8 mouse cellular contexts compared by ENCODE assay signal in the genomic region with DNA sequence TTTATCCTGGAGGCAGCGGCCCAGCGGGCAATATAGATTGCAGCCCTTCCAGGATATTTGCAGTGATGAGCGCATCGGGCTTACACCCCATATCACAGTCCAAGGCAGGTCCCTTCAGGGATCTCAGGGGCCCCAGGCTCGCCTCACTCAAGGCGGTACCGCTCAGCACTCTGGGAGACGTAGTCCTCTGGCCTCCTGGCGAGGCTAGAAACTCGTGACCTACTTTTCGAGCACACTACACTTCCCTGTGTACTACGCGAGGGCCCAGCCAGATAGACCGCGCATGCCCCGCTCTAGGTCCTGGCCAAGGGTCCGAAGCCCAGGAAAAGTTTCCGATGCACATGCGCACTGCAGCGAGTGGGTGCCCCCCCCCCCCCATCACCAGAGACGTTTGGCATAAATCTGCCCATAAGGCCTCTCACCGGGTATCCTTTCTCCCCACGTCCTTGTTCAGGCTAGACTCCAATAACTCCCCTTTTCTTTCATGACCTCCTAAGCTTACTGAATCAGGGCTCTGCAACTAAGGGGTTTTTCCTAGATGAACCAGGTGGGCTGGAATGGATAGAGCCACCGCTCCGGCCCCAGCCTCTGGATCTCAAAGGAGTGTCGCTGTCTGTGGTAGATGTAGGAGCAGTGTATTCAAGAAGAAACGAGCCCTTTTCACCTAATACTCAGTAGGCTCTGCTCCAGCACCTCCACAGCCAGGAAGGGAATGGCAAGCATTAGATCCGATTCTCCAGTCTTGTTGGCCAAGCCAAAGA. TPM values are rescaled to one million over a fixed set of nuclear protein-coding genes. Genes with fewer than 3 reads are reported as not detected.
DNase-seq lines count a peak whose midpoint lies in the region; ATAC-seq lines count a peak whose summit lies in the region.

No protein-coding gene starts in this region.

- peak overlapping the region; percentile 85 for H3K9ac ChIP-seq in heart, embryonic 12.5 days
- H3K9ac ChIP-seq in kidney, embryonic 16.5 days (replicated peaks; ENCODE audit: low read length): peak overlapping the region; percentile 99
- peak overlapping the region; percentile 86 for H3K9ac ChIP-seq in liver, embryonic 13.5 days
- peak overlapping the region; percentile 97 for H3K9ac ChIP-seq in stomach, embryonic 15.5 days

- peaks cover 61% of the 10 kb centered on the region for H3K4me1 ChIP-seq in erythroblast, embryonic 14.5 days (ENCODE audit: control insufficient read depth)
- H3K4me1 ChIP-seq in heart, embryonic 12.5 days (replicated peaks): peaks cover 16% of the 10 kb centered on the region
- peaks cover 27% of the 10 kb centered on the region for H3K4me1 ChIP-seq in kidney, embryonic 16.5 days (ENCODE audit: insufficient read depth, low read length)
- H3K4me1 ChIP-seq in liver, embryonic 13.5 days (replicated peaks): peaks cover 60% of the 10 kb centered on the region
- peaks cover 2% of the 10 kb centered on the region; the same call in 1 of the 2 replicates for H3K4me1 ChIP-seq in stomach, embryonic 15.5 days

- H3K36me3 ChIP-seq in erythroblast, embryonic 14.5 days (ENCODE audit: control insufficient read depth): peaks cover 33% of the 10 kb centered on the region
- peaks cover 25% of the 10 kb centered on the region for H3K36me3 ChIP-seq in heart, embryonic 12.5 days
- H3K36me3 ChIP-seq in kidney, embryonic 16.5 days (ENCODE audit: insufficient read depth, low read length): peaks cover 25% of the 10 kb centered on the region
- H3K36me3 ChIP-seq in liver, embryonic 13.5 days: peaks cover 27% of the 10 kb centered on the region
- H3K36me3 ChIP-seq in stomach, embryonic 15.5 days: peaks cover 10% of the 10 kb centered on the region; the same call in 1 of the 2 replicates

- ATAC-seq in heart, embryonic 12.5 days (ENCODE audit: insufficient number of reproducible peaks, low FRiP score): peak; percentile 90
- ATAC-seq in kidney, embryonic 16.5 days (ENCODE audit: low FRiP score, low TSS enrichment): peak; percentile 90
- peak; percentile 91 for ATAC-seq in liver, embryonic 13.5 days (ENCODE audit: low read depth)
- peak; percentile 88 for ATAC-seq in stomach, embryonic 15.5 days (ENCODE audit: insufficient read depth, low FRiP score, low read depth)

- peak overlapping the region; percentile 97 for H3K4me3 ChIP-seq in erythroblast, embryonic 14.5 days (replicated peaks)
- H3K4me3 ChIP-seq in heart, embryonic 12.5 days: peak overlapping the region; percentile 68
- peak overlapping the region; percentile 99 for H3K4me3 ChIP-seq in kidney, embryonic 16.5 days (ENCODE audit: low read length)
- H3K4me3 ChIP-seq in liver, embryonic 13.5 days (replicated peaks): peak overlapping the region; percentile 85
- H3K4me3 ChIP-seq in stomach, embryonic 15.5 days (replicated peaks): peak overlapping the region; percentile 93

- H3K9me3 ChIP-seq in erythroblast, embryonic 14.5 days (ENCODE audit: control insufficient read depth, low read length): no peaks in the 10 kb centered on the region
- H3K9me3 ChIP-seq in heart, embryonic 12.5 days (replicated peaks): no peaks in the 10 kb centered on the region
- no peaks in the 10 kb centered on the region for H3K9me3 ChIP-seq in kidney, embryonic 16.5 days (ENCODE audit: low read length)
- no peaks in the 10 kb centered on the region for H3K9me3 ChIP-seq in liver, embryonic 13.5 days (replicated peaks)
- no peaks in the 10 kb centered on the region for H3K9me3 ChIP-seq in stomach, embryonic 15.5 days

- peak overlapping the region; percentile 95 for H3K27ac ChIP-seq in heart, embryonic 12.5 days (ENCODE audit: poor library complexity, severe bottlenecking)
- H3K27ac ChIP-seq in kidney, embryonic 16.5 days (ENCODE audit: low read length): peak overlapping the region; percentile 99
- H3K27ac ChIP-seq in liver, embryonic 13.5 days: peak overlapping the region; percentile 95
- peak overlapping the region; percentile 98 for H3K27ac ChIP-seq in stomach, embryonic 15.5 days

- DNase-seq in CD8-positive naive resting alpha-beta T cell, adult 2 months (ENCODE audit: low read depth in 2 of 2, low spot score in 2 of 2): peak; percentile 54 to 61
- peak; percentile 84 for DNase-seq in brain, embryonic 18.5 days (ENCODE audit: low read depth, low spot score)
- DNase-seq in liver, embryonic 13.5 days: peak; percentile 88
- DNase-seq in neural tube, embryonic 10.5 days (ENCODE audit: extremely low spot score, low spot score): peak; percentile 83

- H3K4me2 ChIP-seq in heart, embryonic 12.5 days: peak overlapping the region; percentile 97
- peak overlapping the region; percentile 89 for H3K4me2 ChIP-seq in kidney, embryonic 16.5 days (replicated peaks; ENCODE audit: low read depth, low read length)
- H3K4me2 ChIP-seq in liver, embryonic 13.5 days: peak overlapping the region; percentile 92
- peak overlapping the region; percentile 92 for H3K4me2 ChIP-seq in stomach, embryonic 15.5 days

- H3K27me3 ChIP-seq in erythroblast, embryonic 14.5 days (ENCODE audit: control insufficient read depth): peaks cover 7% of the 10 kb centered on the region
- H3K27me3 ChIP-seq in heart, embryonic 12.5 days (replicated peaks): no peaks in the 10 kb centered on the region
- H3K27me3 ChIP-seq in kidney, embryonic 16.5 days (ENCODE audit: insufficient read depth, low read length): no peaks in the 10 kb centered on the region
- no peaks in the 10 kb centered on the region for H3K27me3 ChIP-seq in liver, embryonic 13.5 days
- no peaks in the 10 kb centered on the region for H3K27me3 ChIP-seq in stomach, embryonic 15.5 days (replicated peaks)

- under 1% methylated on average over 28 of the region's 28 CpGs for WGBS in heart, embryonic 12.5 days
- under 1% methylated on average over 28 of the region's 28 CpGs for WGBS in kidney, embryonic 16.5 days
- WGBS in liver, embryonic 13.5 days (ENCODE audit: insufficient replicate concordance): 1% methylated on average over 28 of the region's 28 CpGs
- WGBS in stomach, embryonic 15.5 days: 0% methylated on average over 28 of the region's 28 CpGs

RNA-seq across cellular contexts. Expression of gene Tob2, which starts 2.4 kb away (rescaled TPM):
- polyA plus RNA-seq in erythroblast, embryonic 14.5 days (2012): 1.7 and 2.3 TPM in 2 replicates
- 14.6 and 14.7 TPM in 2 replicates for polyA plus RNA-seq in heart, embryonic 12.5 days (2016; fragmentation: Nextera tagmentation; extraction: Ambion mirVana)
- 29.6 and 32.6 TPM in 2 replicates for polyA plus RNA-seq in kidney, embryonic 16.5 days (2015; fragmentation: Nextera tagmentation; extraction: Ambion mirVana)
- polyA plus RNA-seq in liver, embryonic 13.5 days (2015; fragmentation: Nextera tagmentation; extraction: Ambion mirVana): 9.0 and 11.9 TPM in 2 replicates
- polyA plus RNA-seq in stomach, embryonic 15.5 days (2015; fragmentation: Nextera tagmentation; extraction: Ambion mirVana): 26.6 and 27.9 TPM in 2 replicates

RNA-seq across cellular contexts. Expression of gene Phf5a, which starts 15.5 kb away (rescaled TPM):
- polyA plus RNA-seq in erythroblast, embryonic 14.5 days (2012): 1.9 and 3.0 TPM in 2 replicates
- 88.9 and 89.3 TPM in 2 replicates for polyA plus RNA-seq in heart, embryonic 12.5 days (2016; fragmentation: Nextera tagmentation; extraction: Ambion mirVana)
- polyA plus RNA-seq in kidney, embryonic 16.5 days (2015; fragmentation: Nextera tagmentation; extraction: Ambion mirVana): 167 and 172 TPM in 2 replicates
- 132 and 139 TPM in 2 replicates for polyA plus RNA-seq in liver, embryonic 13.5 days (2015; fragmentation: Nextera tagmentation; extraction: Ambion mirVana)
- polyA plus RNA-seq in stomach, embryonic 15.5 days (2015; fragmentation: Nextera tagmentation; extraction: Ambion mirVana): 128 and 134 TPM in 2 replicates

RNA-seq across cellular contexts. Expression of gene Aco2, which starts 15.9 kb away (rescaled TPM):
- 17.5 and 19.1 TPM in 2 replicates for polyA plus RNA-seq in erythroblast, embryonic 14.5 days (2012)
- 497 and 519 TPM in 2 replicates for polyA plus RNA-seq in heart, embryonic 12.5 days (2016; fragmentation: Nextera tagmentation; extraction: Ambion mirVana)
- polyA plus RNA-seq in kidney, embryonic 16.5 days (2015; fragmentation: Nextera tagmentation; extraction: Ambion mirVana): 281 and 293 TPM in 2 replicates
- polyA plus RNA-seq in liver, embryonic 13.5 days (2015; fragmentation: Nextera tagmentation; extraction: Ambion mirVana): 105 and 122 TPM in 2 replicates
- polyA plus RNA-seq in stomach, embryonic 15.5 days (2015; fragmentation: Nextera tagmentation; extraction: Ambion mirVana): 153 and 185 TPM in 2 replicates

RNA-seq across cellular contexts. Expression of gene Tef, which starts 54.0 kb away (rescaled TPM):
- polyA plus RNA-seq in erythroblast, embryonic 14.5 days (2012): 0.26 and 0.90 TPM in 2 replicates
- 26.0 and 27.8 TPM in 2 replicates for polyA plus RNA-seq in heart, embryonic 12.5 days (2016; fragmentation: Nextera tagmentation; extraction: Ambion mirVana)
- polyA plus RNA-seq in kidney, embryonic 16.5 days (2015; fragmentation: Nextera tagmentation; extraction: Ambion mirVana): 25.7 and 28.9 TPM in 2 replicates
- 4.5 and 5.9 TPM in 2 replicates for polyA plus RNA-seq in liver, embryonic 13.5 days (2015; fragmentation: Nextera tagmentation; extraction: Ambion mirVana)
- 24.1 and 24.6 TPM in 2 replicates for polyA plus RNA-seq in stomach, embryonic 15.5 days (2015; fragmentation: Nextera tagmentation; extraction: Ambion mirVana)

Comparison
In these comparisons a context has a peak if more than half of its experiments do, and no peak if none do; other contexts are left out.
1. Peak in every context shown above with its lines: DNase-seq, ATAC-seq, H3K4me3 ChIP-seq and H3K27ac ChIP-seq.
2. RNA of gene Phf5a, which starts 15.5 kb away (polyA plus RNA-seq): 167 to 172 TPM in kidney, embryonic 16.5 days, 132 to 139 TPM in liver, embryonic 13.5 days, 128 to 134 TPM in stomach, embryonic 15.5 days and 88.9 to 89.3 TPM in heart, embryonic 12.5 days; 1.9 to 3.0 TPM in erythroblast, embryonic 14.5 days; every median in the first group is over 10 times any median in the second.